Mouse (Mus musculus) brain, embryonic 14.5 days (tissue): Measurements from ENCODE around the gene Il10rb.

ENCODE experiments used
- CTCF ChIP-seq: fragments of 200-500 bp; IDR thresholded peaks from 2 replicates; pipeline ENCODE4 v1.5.1; 2012; ENCODE audit warnings: inconsistent platforms, mild to moderate bottlenecking, moderate library complexity, borderline replicate concordance; ENCODE audit not compliant: insufficient read depth, insufficient read length; ENCODE audit errors: extremely low read depth
- POLR2A ChIP-seq: fragments of 200-500 bp; IDR thresholded peaks from 2 replicates; pipeline ENCODE4 v1.6.1; 2012; ENCODE audit warnings: mild to moderate bottlenecking, inconsistent platforms, borderline replicate concordance; ENCODE audit not compliant: poor library complexity, insufficient read depth, insufficient read length, severe bottlenecking; ENCODE audit errors: extremely low read depth

DNA sequence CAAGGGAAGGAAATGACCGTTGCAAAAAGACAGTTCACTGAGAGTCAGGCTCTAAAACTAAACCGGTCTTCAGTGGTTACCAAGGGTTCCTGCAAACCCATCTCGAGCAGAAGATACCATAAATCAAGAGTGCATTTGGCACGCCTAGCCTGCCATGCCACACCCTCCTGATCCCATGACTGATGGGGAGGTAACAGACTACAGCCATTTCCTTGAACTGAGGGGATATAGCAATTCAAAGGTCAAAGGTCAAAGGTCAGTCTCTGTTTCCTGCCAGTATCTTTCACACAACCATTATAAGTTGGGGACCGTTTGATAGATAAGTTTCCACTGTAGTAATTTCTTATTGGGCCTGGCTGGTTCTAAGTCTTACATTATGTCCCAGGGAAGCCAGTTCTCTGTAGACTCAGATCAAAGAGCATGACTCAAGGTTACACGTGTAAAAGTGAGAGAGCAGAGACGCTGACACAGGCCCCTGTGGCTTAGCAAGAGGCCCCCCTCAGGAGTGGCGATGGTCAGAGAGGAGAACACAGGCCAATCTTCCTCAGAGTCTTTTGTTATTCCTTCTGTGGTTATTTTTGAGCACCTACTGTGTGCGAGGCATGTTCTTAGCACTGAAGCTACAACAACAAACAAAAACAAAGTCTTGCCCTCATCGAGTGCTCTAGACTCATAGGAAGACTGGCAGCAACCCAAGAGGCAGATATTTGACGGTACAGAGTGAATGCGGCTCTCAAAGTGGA is 7.3 kb downstream of the Il10rb start:
- TF ChIP-seq POLR2A, result no peak
- no peak for TF ChIP-seq CTCF
